Mouse (Mus musculus): ENCODE results near the gene Klhdc7a. TPM values are rescaled to one million over a fixed set of nuclear protein-coding genes. Genes with fewer than 3 reads are reported as not detected.

Gene Klhdc7a
- total and polyA plus RNA-seq, 3 experiments, result 1.4 to 4.7 (median 1.7) TPM

DNA sequence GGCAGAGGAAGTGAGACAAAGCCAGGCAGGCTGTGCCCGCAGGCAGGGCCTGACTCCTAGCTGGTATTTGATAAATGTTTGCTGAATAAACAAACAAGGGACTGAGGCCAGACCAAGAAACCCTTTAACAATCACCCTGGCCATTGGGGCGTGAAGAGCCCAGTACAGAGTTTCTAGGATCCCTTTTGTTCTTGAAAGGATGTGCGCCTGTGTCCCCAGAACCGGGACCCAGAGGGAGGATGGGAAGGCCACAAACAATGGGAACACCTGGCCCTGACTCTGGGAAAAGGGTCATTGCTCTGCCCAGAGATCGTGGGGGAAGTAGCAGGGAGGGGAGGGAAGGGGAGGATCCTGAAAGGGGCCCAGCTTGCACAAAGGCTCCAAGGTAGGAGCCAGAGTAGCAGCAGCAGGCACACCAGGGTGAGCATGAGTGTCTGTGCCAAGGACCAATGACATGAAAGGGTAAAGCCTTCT, 9.5 kb upstream of the Klhdc7a start:
- no peak for TF ChIP-seq CTCF (IDR thresholded peaks at IDR 0.05)
- no peak for TF ChIP-seq EP300 (IDR thresholded peaks at IDR 0.05; ENCODE audit: insufficient read depth, low read depth, low read length)
- TF ChIP-seq POLR2A (IDR thresholded peaks at IDR 0.05; ENCODE audit: insufficient read depth, low read depth, low read length), result no peak
- Histone ChIP-seq H3K4me3 (no peak overlapping the region), H3K4me1 (ENCODE audit: control insufficient read depth, insufficient read depth, low read length) (no peaks in the 10 kb centered on the region), H3K27me3 (ENCODE audit: control insufficient read depth, insufficient read depth, low read length) (no peaks in the 10 kb centered on the region), H3K9ac (ENCODE audit: low read depth, low read length) (no peak overlapping the region), H3K36me3 (ENCODE audit: control insufficient read depth, insufficient read depth, low read length) (no peaks in the 10 kb centered on the region), H3K27ac (no peak overlapping the region), H3K79me2 (replicated peaks; ENCODE audit: control insufficient read depth, insufficient read depth, low read length) (no peaks in the 10 kb centered on the region)
- DNase-seq, result no peak
- WGBS, result 25% methylated on average over 5 of the region's 5 CpGs
- intact Hi-C loops (cut with DNase I), result no loop called here

DNA sequence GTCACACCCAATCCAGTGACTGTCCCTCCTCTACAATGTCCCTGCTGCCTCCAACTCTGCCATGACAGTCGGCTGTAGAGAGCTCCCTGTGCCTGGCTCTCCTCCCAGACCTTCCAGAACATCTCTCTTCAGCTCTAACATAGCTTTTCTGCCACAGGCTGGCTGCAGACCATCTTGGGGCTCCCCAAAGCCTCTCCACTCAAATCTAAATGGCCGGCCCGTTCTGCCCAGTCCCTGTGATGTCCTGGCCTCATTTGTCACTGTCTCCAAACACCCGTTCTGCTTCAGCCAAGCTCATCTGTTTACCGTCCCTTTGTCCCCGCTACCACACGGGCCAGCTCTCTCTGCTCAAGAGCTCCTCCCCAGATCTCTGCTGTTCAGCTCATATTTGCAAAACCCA, 6.7 kb upstream of the Klhdc7a start:
- intact Hi-C loops (cut with DNase I), result no loop called here
- 41% methylated on average over 7 of the region's 7 CpGs for WGBS

DNA sequence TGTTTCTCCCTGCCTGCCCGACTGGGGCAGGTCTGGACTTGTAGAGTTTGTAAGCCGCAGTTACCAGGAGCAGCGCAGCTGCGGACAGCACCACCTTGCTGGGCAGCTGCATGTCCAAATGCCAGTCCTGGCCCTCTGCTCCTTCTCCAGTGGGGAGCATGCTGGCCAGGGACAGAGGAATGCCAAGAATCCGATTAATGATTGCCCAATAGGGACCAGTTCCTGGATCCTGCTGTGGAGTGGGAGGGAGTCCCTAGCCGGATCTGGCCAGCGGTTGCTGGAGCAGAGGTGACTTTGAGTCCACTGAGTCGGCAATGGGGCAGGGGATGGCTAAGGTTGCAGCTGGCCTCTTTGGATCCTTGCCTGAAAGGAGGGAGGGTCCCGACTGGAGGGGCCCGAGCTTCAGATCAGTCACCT, 343 bp downstream of the Klhdc7a start:
- Histone ChIP-seq H3K27me3 (ENCODE audit: control insufficient read depth, insufficient read depth, low read length) (no peaks in the 10 kb centered on the region), H3K9ac (ENCODE audit: low read depth, low read length) (no peak overlapping the region), H3K27ac (peak overlapping the region; percentile 76), H3K4me1 (ENCODE audit: control insufficient read depth, insufficient read depth, low read length) (0 out of 2 replicates have a peak, but pooled peaks cover 2% of the 10 kb centered on the region), H3K79me2 (replicated peaks; ENCODE audit: control insufficient read depth, insufficient read depth, low read length) (no peaks in the 10 kb centered on the region), H3K36me3 (ENCODE audit: control insufficient read depth, insufficient read depth, low read length) (no peaks in the 10 kb centered on the region), H3K4me3 (no peak overlapping the region)
- peak; percentile 51 to 76 for DNase-seq
- 18% methylated on average over 10 of the region's 10 CpGs for WGBS
- intact Hi-C loops (cut with DNase I), result no loop called here
- TF ChIP-seq POLR2A (IDR thresholded peaks at IDR 0.05; ENCODE audit: insufficient read depth, low read depth, low read length) (0 out of 2 replicates have a peak, but pooled peaks have one; percentile 30), CTCF (IDR thresholded peaks at IDR 0.05) (no peak), EP300 (IDR thresholded peaks at IDR 0.05; ENCODE audit: insufficient read depth, low read depth, low read length) (no peak; the same call in 1 of the 2 replicates)

More for the DNA sequence above, 6.7 kb upstream of the Klhdc7a start:
- no peaks in the 10 kb centered on the region for H3K27me3 ChIP-seq (ENCODE audit: control insufficient read depth, insufficient read depth, low read length)
- no peaks in the 10 kb centered on the region for H3K36me3 ChIP-seq (ENCODE audit: control insufficient read depth, insufficient read depth, low read length)
- H3K4me1 ChIP-seq (ENCODE audit: control insufficient read depth, insufficient read depth, low read length), result no peaks in the 10 kb centered on the region
- H3K9ac ChIP-seq (ENCODE audit: low read depth, low read length), result no peak overlapping the region
- no peak overlapping the region for H3K4me3 ChIP-seq
- DNase-seq, result no peak
- H3K79me2 ChIP-seq (replicated peaks; ENCODE audit: control insufficient read depth, insufficient read depth, low read length), result no peaks in the 10 kb centered on the region
- TF ChIP-seq POLR2A (IDR thresholded peaks at IDR 0.05; ENCODE audit: insufficient read depth, low read depth, low read length) (no peak), CTCF (IDR thresholded peaks at IDR 0.05) (no peak), EP300 (IDR thresholded peaks at IDR 0.05; ENCODE audit: insufficient read depth, low read depth, low read length) (no peak)
- no peak overlapping the region for H3K27ac ChIP-seq

- Histone ChIP-seq H3K4me1 (ENCODE audit: control insufficient read depth, insufficient read depth, low read length) (0 out of 2 replicates have a peak, but pooled peaks cover 2% of the 10 kb centered on the region), H3K79me2 (replicated peaks; ENCODE audit: control insufficient read depth, insufficient read depth, low read length) (no peaks in the 10 kb centered on the region), H3K9ac (ENCODE audit: low read depth, low read length) (no peak overlapping the region), H3K27ac (no peak overlapping the region; the same call in 1 of the 2 replicates), H3K4me3 (no peak overlapping the region), H3K36me3 (ENCODE audit: control insufficient read depth, insufficient read depth, low read length) (no peaks in the 10 kb centered on the region), H3K27me3 (ENCODE audit: control insufficient read depth, insufficient read depth, low read length) (no peaks in the 10 kb centered on the region)
- no peak for DNase-seq
- no peak for TF ChIP-seq CTCF (IDR thresholded peaks at IDR 0.05)
- no peak for TF ChIP-seq POLR2A (IDR thresholded peaks at IDR 0.05; ENCODE audit: insufficient read depth, low read depth, low read length)
- TF ChIP-seq EP300 (IDR thresholded peaks at IDR 0.05; ENCODE audit: insufficient read depth, low read depth, low read length), result no peak
- 24% methylated on average over 3 of the region's 3 CpGs for WGBS
- intact Hi-C loops (cut with DNase I), result no loop called here
These were observed 845 bp downstream of the Klhdc7a start for GRCm38 (mm10) chr4:139966981-139967380.

DNA sequence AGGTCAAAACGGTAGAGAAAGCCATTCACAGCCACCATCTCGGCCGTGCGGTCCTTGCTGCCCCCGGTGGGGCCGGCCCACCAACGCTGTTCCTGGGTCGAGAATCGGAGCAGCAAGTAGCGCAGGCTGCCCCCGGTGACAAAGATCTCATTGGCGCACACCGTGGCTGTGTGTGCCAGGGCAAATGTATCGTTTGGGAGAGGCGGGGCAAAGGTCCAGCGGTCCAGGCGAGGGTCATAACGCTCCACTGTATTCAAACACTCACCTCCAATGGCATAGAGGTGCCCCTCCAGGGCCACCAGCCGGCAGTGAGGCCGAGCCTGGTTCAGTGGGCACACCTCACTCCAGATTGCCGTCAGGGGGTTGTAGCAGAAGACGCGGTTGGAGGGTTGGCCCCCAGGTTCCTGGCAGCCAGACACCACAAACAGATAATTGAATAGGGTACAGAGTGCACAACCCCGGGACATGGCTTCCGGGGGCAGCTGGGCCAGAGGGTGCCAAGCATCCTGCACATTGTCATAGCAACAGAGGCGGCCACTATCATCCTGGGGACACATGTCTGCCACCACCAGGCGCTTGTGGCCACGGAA, 2.1 kb downstream of the Klhdc7a start:
- TF ChIP-seq CTCF (IDR thresholded peaks at IDR 0.05), result no peak
- no peak for TF ChIP-seq POLR2A (IDR thresholded peaks at IDR 0.05; ENCODE audit: insufficient read depth, low read depth, low read length)
- no peak for TF ChIP-seq EP300 (IDR thresholded peaks at IDR 0.05; ENCODE audit: insufficient read depth, low read depth, low read length)
- H3K4me1 ChIP-seq (ENCODE audit: control insufficient read depth, insufficient read depth, low read length), result 0 out of 2 replicates have a peak, but pooled peaks cover 2% of the 10 kb centered on the region
- H3K79me2 ChIP-seq (replicated peaks; ENCODE audit: control insufficient read depth, insufficient read depth, low read length), result no peaks in the 10 kb centered on the region
- H3K9ac ChIP-seq (ENCODE audit: low read depth, low read length), result no peak overlapping the region
- intact Hi-C loops (cut with DNase I), result no loop called here
- no peak overlapping the region for H3K27ac ChIP-seq
- no peak overlapping the region for H3K4me3 ChIP-seq
- DNase-seq, result no peak
- no peaks in the 10 kb centered on the region for H3K36me3 ChIP-seq (ENCODE audit: control insufficient read depth, insufficient read depth, low read length)
- H3K27me3 ChIP-seq (ENCODE audit: control insufficient read depth, insufficient read depth, low read length), result no peaks in the 10 kb centered on the region
- whole genome bisulfite sequencing, result 85% methylated on average over 28 of the region's 28 CpGs

- H3K36me3 ChIP-seq (ENCODE audit: control insufficient read depth, insufficient read depth, low read length), result no peaks in the 10 kb centered on the region
- H3K4me3 ChIP-seq, result no peak overlapping the region
- 73% methylated on average over 5 of the region's 5 CpGs for WGBS
- H3K4me1 ChIP-seq (ENCODE audit: control insufficient read depth, insufficient read depth, low read length), result 0 out of 2 replicates have a peak, but pooled peaks cover 2% of the 10 kb centered on the region
- no peak for DNase-seq
- TF ChIP-seq POLR2A (IDR thresholded peaks at IDR 0.05; ENCODE audit: insufficient read depth, low read depth, low read length) (no peak), CTCF (IDR thresholded peaks at IDR 0.05) (no peak), EP300 (IDR thresholded peaks at IDR 0.05; ENCODE audit: insufficient read depth, low read depth, low read length) (no peak)
- no peaks in the 10 kb centered on the region for H3K27me3 ChIP-seq (ENCODE audit: control insufficient read depth, insufficient read depth, low read length)
- H3K9ac ChIP-seq (ENCODE audit: low read depth, low read length), result no peak overlapping the region
- no peaks in the 10 kb centered on the region for H3K79me2 ChIP-seq (replicated peaks; ENCODE audit: control insufficient read depth, insufficient read depth, low read length)
- H3K27ac ChIP-seq, result no peak overlapping the region
- intact Hi-C loops (cut with DNase I), result no loop called here
These were observed 3.4 kb downstream of the Klhdc7a start for GRCm38 (mm10) chr4:139964406-139964805.
